Mouse (Mus musculus) brain, embryonic 14.5 days (tissue): ENCODE results near the gene Ephb2.

ENCODE experiments used
- CTCF ChIP-seq: fragments of 200-500 bp; IDR thresholded peaks from 2 replicates; pipeline ENCODE4 v1.5.1; 2012; ENCODE audit warnings: inconsistent platforms, mild to moderate bottlenecking, moderate library complexity, borderline replicate concordance; ENCODE audit not compliant: insufficient read depth, insufficient read length; ENCODE audit errors: extremely low read depth
- POLR2A ChIP-seq: fragments of 200-500 bp; IDR thresholded peaks from 2 replicates; pipeline ENCODE4 v1.6.1; 2012; ENCODE audit warnings: mild to moderate bottlenecking, inconsistent platforms, borderline replicate concordance; ENCODE audit not compliant: poor library complexity, insufficient read depth, insufficient read length, severe bottlenecking; ENCODE audit errors: extremely low read depth

GRCm38 (mm10) chr4:136782579-136782925 lies 53.2 kb downstream of the Ephb2 start:
- no peak for TF ChIP-seq CTCF
- TF ChIP-seq POLR2A = no peak
